Mouse (Mus musculus) MEL (cell line): ENCODE data around the gene Pnpo.

Experiments used
- CTCF ChIP-seq, 3 experiments: IDR thresholded peaks in 2 of 3; conservative IDR thresholded peaks in 1 of 3; 2 replicates each; pipeline ENCODE4 v1.5.1; 2011 to 2012; ENCODE audit warnings: low read length in 3 of 3, low read depth in 2 of 3, mild to moderate bottlenecking in 2 of 3, improper control_type of control experiment in 1 of 3, inconsistent platforms in 1 of 3, mixed read lengths in 1 of 3, moderate library complexity in 1 of 3; ENCODE audit not compliant: control insufficient read depth in 1 of 3, insufficient read depth in 1 of 3, poor library complexity in 1 of 3, severe bottlenecking in 1 of 3
- POLR2A ChIP-seq, 2 experiments: IDR thresholded peaks; 2 replicates each; pipeline ENCODE4 v1.6.1; 2011 to 2012; ENCODE audit warnings: low read length in 2 of 2, mild to moderate bottlenecking in 2 of 2, control low read depth in 1 of 2, improper control_type of control experiment in 1 of 2, low read depth in 1 of 2, moderate library complexity in 1 of 2; ENCODE audit not compliant: control insufficient read depth in 1 of 2, insufficient read depth in 1 of 2, poor library complexity in 1 of 2

GRCm38 (mm10) chr11:96917415-96917814 lies 26.4 kb downstream of the Pnpo start:
- TF ChIP-seq CTCF (IDR thresholded peaks at IDR 0.05 in 2 of 3, conservative IDR thresholded peaks at IDR 0.05 in 1 of 3; ENCODE audit: control insufficient read depth in 1 of 3, insufficient read depth in 1 of 3, low read depth in 2 of 3, low read length in 3 of 3, poor library complexity in 1 of 3, severe bottlenecking in 1 of 3) (no peak), POLR2A (IDR thresholded peaks at IDR 0.05; ENCODE audit: control insufficient read depth in 1 of 2, insufficient read depth in 1 of 2, low read depth in 1 of 2, low read length in 2 of 2, poor library complexity in 1 of 2) (no peak)
